Mouse (Mus musculus): ENCODE data around the gene Gm13279.

DNA sequence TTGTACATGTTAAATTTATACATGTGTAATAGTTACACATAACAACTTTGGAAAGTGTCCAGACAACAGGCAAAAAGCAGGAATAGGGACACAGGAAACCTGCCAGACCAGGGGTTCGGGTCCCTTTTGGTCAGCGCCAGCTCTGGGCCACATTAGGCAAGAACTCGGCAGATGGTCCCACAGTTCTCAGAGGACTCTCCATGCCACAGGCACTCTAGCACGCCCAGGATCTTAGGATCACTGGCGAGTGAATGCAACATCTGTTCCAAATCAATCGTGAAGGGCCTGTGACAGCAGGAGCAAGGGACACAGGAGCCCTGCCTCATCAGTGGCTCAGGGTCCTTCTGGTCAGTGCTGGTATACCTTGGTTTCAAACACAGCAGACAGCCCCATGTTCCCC lies 47.3 kb upstream of the Gm13279 start:
- TF ChIP-seq CTCF (IDR thresholded peaks at IDR 0.05; ENCODE audit: borderline replicate concordance, insufficient read depth, low read depth, low read length) (no peak), POLR2A (IDR thresholded peaks at IDR 0.05; ENCODE audit: borderline replicate concordance, insufficient read depth, low read length) (no peak)

Measured in cerebellum, adult 2 months (tissue).